Mouse (Mus musculus) WW6 (cell line): ENCODE results near the gene Tspan7.

Source experiments
- DNase-seq: peaks from one replicate; pipeline ENCODE4 v3.0.0-alpha.2; 2013; ENCODE audit warnings: low read depth, low spot score

The Tspan7 gene

GRCm38 (mm10) chrX:10484872-10485569 lies at the start of gene Tspan7:
Gene Tspan7 (plus strand): TSS chrX:10485158.
- DNase-seq, result no peak

GRCm38 (mm10) chrX:10449323-10449980 lies 35.5 kb upstream of the Tspan7 start:
- DNase-seq, result no peak

DNA sequence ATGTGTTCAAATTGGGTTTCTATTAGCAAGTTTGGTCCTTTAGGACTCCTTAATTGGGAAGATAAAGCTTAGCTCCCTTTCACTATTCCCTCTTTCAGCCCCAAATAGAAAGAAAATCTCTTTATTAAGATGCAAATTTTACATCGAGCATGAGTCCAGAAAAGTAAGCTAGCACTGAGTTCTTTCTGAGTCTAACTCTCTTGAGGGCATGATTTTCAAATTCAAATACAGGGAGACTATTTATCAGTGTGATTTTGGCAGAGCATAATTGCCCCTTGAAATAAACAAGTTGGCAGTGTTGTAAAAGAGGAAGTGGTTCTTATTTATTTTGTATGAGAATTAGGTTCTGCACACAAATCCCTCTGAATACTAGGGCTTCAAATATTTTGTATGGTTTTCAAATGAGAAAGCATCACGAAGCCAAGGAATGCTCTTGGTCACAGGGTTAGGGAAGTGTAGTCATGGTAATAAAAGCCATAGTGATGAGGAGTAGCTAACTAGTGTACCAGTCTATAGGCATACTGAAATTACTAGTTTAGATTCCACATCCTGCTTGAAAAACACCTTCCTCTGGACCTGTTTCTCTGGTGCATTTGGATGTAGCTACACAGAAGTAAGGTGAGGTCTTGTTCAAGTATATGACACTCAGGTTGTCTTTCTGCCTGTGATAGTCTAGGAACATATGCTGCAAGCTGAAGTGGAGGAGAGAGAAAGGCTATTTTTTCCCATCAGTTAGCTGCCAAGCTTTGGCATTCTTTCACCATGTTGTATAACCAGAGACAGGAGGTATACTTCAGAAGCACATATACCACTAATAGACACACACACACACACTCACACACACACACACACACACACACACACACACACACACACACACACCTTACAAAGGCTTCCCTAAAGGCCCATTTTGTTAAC lies 34.6 kb upstream of the Tspan7 start:
- no peak for DNase-seq

DNA sequence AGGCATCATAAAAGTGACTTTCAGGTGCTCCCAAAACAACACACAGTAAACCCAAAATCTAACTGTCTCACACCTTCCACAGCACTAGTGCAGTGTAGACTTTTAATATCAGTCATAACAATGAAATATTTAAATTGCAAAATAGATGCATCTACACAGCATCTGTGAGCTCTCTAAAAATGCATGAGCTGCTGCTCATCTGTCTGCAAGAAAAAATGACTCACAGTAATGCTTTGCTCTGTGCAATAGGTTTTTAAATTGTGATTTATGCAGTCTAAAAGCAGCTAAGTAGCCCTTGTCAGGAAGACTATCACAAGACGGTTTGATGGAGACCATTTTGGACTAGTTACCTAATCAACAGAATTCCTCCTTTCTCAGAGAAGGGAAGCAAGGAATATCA lies 31.2 kb upstream of the Tspan7 start:
- DNase-seq, result no peak

- no peak for DNase-seq
Observed at GRCm38 (mm10) chrX:10457256-10457655, 27.7 kb upstream of the Tspan7 start.

DNA sequence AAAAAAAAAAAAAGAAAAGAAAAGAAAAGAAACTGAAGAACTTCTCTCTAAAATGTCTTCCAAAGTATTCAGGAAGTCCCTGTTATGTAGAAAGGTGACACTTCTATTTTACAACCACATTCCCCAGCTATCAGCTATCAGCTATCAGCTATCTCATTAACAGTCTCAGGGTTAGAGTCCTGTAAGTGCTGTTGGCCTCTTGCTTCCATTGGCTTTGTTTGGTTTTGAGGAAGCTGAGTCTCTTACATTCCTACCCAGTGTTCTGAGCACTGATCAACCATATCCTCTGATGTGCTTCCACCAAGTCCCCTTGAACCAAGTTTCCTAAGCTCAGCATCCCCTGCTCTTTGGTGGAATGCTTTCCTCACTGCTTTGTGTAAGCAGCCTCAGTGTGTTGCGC lies 7.9 kb upstream of the Tspan7 start:
- no peak for DNase-seq

GRCm38 (mm10) chrX:10479031-10479886 lies 5.7 kb upstream of the Tspan7 start:
- no peak for DNase-seq

DNA sequence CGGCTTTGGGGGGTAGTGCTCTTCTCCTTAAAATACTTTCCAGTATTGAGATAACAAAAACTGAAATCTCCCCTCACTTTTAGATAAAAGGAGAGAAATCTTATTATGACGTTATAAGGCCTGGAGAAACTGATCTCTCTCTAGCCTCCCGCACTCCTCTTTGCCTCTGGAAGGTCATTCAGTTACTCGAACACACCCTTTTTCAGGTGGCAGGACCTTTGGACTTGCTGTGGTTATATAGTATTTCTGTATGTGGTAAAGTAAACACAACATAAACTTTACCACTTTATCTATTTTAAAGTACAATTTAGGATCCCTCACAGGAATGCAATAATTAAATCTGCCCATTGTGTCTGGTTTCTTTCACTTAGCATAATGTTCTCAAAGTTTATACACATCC lies 5.0 kb upstream of the Tspan7 start:
- DNase-seq, result no peak

GRCm38 (mm10) chrX:10485664-10486211 lies 780 bp downstream of the Tspan7 start:
- no peak for DNase-seq

DNA sequence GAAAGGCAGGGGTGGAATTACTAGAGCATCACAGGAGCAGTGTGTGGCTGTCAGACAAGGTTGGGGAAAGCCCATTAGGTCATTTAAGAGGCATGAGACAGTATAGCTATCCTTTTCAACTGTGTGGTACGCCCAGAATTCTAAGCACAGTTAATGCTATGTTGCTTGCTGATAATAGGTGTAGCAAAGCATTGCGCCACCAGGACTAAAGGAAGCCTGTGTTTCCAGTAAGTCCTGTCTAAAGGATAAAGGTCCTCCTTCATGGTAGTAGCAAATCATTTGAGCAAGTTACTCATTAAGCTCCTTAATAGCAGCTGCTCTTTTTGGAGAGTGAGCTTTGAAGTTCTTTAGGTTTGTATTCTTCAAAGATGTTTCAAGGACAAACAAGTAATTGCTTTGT lies 13.6 kb downstream of the Tspan7 start:
- DNase-seq, result no peak

- no peak for DNase-seq
Observed at GRCm38 (mm10) chrX:10502616-10503015, 17.7 kb downstream of the Tspan7 start.

DNA sequence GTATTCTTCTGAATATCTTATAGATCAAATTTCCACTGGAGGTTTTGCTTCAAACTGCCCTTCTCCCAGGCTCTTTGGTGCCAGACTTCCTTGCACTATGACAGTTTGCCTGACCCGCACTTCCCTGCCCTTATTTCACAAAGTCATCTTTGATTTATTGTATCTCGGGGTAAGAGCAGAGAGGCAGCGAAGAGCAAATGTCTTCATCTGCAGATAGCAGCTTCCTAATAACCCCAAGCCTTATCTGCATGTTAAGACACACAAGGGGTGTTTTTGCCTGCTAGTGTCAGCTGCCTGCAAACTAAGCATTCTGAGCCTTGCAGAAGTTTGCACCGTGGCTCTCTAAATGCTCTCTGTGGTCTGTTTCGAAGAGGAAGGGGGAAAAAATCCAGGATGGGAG lies 29.5 kb downstream of the Tspan7 start:
- DNase-seq, result no peak

DNA sequence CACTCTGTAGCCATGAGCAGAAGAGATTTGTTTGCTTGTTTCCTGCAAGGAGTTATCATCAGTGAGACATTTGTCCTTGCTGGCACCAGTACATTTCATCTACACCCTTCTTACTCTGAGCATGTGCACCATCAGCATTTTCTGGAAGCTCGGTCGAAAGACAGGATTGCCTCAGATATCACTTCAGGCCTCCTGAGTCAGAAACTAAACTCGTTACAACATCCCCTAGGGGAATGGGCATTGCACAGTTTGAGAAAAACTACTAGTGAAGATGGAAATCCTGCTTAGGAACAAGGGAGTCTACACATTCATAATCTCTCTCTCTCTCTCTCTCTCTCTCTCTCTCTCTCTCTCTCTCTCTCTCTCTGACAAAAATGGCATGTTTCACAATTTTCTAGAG lies 30.0 kb downstream of the Tspan7 start:
- DNase-seq, result no peak

DNA sequence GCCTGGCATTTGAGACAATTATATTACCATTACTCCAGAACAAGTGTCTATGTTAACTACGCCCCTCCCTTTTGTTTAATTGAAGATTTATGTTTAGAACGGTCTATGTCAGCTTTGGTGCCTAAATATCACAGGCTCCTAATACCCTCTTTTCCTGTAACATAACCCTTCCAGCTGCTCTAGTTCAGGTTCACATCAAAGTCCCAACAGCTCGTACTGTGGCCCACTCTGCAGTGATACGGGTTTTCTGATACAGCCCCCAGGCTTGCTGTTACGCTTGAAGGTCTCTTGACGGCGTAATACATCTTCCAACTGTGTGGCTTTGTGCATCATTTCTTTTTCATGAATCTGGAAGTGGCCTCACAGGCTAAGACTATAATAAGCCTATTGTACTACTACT lies 31.5 kb downstream of the Tspan7 start:
- no peak for DNase-seq

GRCm38 (mm10) chrX:10516925-10517324 lies 32.0 kb downstream of the Tspan7 start:
- DNase-seq, result no peak

GRCm38 (mm10) chrX:10517756-10518155 lies 32.8 kb downstream of the Tspan7 start:
- no peak for DNase-seq

GRCm38 (mm10) chrX:10518510-10518909 lies 33.6 kb downstream of the Tspan7 start:
- no peak for DNase-seq

GRCm38 (mm10) chrX:10535450-10535849 lies 50.5 kb downstream of the Tspan7 start:
- DNase-seq, result no peak

DNA sequence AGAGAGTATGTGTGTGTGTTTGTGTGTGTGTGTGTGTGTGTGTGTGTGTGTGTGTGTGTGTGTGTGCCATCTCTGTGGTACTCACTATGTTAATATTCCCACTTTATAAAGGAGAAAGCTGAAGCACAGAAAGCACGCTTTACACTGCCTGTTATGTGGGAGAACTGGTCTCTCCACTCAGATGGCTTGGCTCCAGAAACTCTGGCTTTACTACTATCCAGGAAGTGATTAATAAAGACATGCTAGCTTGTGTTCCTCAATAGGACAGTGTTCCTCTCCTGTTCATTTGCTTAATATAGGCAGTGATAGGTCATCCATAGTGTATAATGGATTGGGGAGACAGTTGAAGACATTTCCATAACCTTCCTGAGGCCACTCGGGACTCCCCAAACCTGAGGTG lies 54.1 kb downstream of the Tspan7 start:
- no peak for DNase-seq

DNA sequence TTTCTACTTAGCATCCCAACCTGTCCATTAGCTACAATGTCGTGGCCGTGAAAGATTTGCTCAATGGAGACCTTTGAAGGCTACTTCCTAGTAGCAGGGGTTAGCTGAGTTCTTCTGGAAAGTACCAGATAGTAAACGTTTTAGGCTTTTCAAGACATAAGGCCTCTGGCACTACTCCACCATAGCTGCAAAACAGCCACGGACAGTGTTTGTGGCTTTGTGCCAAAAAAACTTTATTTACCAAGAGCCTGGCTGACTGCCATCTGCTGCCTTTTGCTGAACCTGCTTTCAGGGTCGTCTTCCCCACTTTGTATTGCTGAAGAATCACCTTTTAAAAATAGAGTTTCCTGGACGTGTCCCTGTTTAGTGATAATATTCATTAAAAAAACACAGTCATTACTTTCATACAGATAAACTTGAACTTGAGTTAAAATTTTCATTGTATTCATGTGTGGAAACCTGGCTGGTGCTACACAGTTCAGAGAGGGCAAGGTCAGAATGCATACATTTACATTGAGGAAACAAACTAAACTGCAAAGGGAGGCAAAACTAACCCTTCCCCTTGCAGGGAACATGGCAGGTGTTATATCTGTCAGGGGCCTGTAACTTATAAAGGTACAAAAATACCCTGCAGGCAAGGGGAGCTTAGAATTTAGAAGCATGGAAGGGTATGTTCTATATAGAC lies 54.7 kb downstream of the Tspan7 start:
- DNase-seq, result no peak

GRCm38 (mm10) chrX:10546840-10547239 lies 61.9 kb downstream of the Tspan7 start:
- DNase-seq, result no peak
